Mouse (Mus musculus) brain, embryonic 14.5 days (tissue): ENCODE results near the gene Lpp.

ENCODE experiments used
- CTCF ChIP-seq: fragments of 200-500 bp; IDR thresholded peaks from 2 replicates; pipeline ENCODE4 v1.5.1; 2012; ENCODE audit warnings: inconsistent platforms, mild to moderate bottlenecking, moderate library complexity, borderline replicate concordance; ENCODE audit not compliant: insufficient read depth, insufficient read length; ENCODE audit errors: extremely low read depth
- POLR2A ChIP-seq: fragments of 200-500 bp; IDR thresholded peaks from 2 replicates; pipeline ENCODE4 v1.6.1; 2012; ENCODE audit warnings: mild to moderate bottlenecking, inconsistent platforms, borderline replicate concordance; ENCODE audit not compliant: poor library complexity, insufficient read depth, insufficient read length, severe bottlenecking; ENCODE audit errors: extremely low read depth

- no peak for TF ChIP-seq POLR2A
- TF ChIP-seq CTCF: no peak
Measured at GRCm38 (mm10) chr16:24895160-24895559, 501.9 kb downstream of the Lpp start.
